Mouse (Mus musculus): Measurements from ENCODE around the gene Morn3.
A peak's percentile ranks its signal among the peaks of the same experiment; 100 is the strongest.

The Morn3 gene

DNA sequence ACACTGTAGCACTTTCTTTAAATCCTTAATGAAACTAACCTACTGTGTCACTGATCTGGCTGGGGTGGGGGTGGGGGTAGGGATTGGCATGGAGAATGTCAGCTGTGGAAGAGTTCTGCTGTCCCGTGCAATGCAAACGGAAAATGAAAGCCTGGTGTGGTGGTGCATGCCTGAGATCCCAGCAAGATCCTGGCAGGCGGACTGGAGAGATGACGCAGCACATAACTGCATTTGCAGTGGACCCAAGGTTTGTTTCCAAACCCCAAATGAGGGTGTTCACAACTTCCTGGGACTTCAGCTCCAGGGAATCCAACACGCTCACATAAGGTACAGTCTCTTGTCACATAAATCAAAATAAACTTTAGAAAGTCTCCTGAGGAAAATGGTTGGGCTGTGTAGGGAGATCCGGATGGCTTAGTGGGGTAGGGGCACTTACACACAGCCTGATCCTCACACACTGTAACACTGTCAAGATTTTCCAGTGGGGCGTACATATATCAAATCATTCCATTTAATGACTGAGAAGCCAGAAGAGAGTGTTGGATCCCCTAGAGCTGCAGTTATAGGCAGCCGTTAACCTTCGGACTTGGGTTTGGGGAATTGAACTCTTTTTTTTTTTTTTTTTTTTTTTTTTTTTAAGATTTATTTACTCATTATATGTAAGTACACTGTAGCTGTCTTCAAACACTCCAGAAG is 14.0 kb upstream of the Morn3 start:
- no peak for DNase-seq (ENCODE audit: low spot score in 2 of 2)

DNA sequence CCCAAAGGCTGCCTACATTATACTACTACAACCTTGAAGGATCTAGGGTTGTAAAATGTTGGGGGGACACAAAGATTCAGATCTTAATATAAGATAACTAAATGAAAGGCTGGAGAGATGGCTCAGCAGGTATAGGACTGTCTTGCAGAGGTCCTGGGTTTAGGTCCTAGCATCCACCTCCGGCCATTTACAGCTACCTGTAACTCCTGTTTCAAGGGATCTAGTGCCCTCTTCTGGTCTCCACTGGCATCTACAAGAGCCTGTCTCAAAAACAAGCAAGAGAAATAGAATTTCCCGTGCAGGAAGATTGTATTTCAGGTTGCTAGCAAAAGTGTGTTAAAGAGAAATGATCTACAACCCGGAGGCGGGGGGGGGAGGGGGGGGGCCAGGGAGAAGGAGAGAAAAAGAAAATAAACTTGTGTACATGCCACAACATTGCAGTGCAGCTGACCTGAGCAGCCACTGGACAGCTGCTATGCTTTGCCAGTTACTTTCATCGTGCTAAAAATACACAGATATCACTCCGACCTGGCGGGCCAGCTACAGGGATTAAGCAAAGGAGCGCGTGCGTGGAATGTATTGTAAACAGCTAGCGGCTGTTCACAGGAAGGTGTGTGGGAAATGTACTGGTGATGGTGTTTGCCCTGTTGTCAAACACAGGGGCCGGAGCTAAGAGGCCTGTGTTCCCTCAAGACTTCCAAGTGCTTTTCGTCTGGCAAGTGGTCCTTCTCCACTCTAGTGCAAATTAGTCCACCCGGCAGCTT is 13.1 kb upstream of the Morn3 start:
- DNase-seq (ENCODE audit: low spot score in 2 of 2): no peak

DNA sequence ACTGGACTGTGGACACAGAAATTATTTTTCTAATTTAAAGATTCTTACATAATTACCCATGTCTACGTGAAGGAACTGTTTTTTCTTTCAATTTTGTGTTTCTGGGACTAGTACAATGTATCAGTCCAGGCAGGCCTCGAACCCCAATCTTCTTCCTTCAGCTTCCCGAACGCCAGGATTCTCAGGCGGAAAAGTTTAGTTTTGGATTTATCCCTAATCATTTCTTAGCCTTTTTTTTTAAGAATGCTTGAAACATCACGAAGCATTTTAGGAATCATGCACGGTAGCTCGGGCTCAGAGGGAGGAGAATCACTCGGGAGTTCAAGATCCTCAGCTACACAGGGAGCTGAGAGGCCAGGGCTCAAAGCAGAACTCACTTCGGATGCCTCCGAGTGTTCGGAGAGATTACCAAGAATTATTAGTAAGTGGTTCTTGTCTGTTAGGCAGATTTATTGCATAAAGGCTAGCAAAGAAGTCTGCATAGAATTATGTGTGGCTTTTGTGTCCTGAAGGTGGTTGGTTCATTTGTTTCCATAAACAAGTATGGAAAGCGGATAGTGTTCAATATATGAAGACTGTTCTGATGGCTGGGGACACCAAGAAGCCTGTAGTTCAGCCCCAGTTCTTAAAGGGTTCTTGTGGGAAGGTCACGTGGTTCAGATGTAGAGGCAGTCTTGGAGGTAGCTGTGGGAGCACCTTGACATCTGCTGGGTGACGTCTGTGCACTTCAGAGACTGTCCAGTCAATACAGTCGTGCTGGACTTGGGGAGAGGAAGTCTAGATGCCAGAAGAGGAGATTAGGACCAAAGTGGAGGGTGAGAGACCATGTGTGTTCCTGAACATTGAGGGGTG is 11.7 kb upstream of the Morn3 start:
- no peak for DNase-seq (ENCODE audit: low spot score in 2 of 2)

DNA sequence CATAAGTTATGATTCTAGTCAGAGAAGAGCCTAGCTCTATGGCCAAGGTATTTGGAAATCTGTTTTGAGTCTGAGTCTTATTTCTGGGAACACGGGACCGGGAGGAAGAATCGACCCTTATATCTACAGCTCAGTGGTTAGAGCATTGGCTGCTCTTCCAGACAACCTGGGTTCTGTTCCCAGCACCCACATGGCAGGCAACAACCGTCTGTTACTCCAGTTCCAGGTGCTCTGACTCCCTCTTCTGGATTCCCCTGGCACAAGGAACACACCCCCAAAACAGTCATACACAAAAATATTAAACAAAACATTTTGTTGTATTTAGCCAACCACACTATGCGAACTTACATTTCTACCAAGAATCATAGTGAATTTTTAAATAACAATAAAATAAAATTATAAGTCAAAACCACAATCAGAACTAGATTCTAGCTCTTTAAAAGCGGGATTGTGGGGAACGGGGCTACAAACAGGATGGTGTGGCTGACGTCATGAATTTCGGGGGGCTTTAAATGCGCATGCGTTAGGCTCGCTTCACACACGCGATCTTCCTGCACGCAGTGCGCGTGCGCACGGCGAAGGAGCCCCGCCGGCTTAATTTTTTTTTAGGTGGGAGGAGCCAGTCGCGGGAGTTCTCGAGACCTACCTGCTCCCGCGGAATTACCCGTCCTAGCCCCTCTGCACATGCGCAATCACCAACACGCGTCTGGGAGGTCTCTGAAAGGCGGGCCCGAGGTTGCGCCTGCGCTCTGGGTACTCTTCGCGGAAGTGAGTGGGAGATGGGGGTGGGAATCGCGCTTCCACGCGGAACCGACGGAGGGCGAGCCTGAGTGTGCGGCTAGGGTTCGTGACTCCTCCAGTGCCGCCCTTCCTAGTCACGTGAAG is 10.8 kb upstream of the Morn3 start:
- peak; percentile 98 to 99 for DNase-seq (ENCODE audit: low spot score in 2 of 2)

DNA sequence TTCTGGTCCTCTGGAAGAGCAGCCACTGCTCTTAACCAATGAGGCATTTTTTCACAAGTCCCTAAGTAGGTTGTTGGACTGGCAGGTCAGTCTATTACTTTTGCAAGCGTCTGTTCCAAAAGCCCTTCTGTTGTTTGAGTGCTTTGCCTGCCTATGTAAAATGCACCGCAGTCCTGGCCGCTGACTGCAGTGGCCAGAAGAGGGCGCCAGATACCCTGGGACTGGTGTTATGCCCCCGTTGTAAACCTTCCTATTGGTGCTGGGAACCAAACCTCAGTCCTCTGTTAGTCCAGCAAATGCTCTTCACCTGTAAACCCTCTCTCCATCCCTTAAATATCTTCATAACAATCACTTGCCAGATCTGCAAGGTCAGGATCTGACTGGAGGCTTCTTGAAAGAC is 4.9 kb upstream of the Morn3 start:
- no peak for DNase-seq (ENCODE audit: low spot score in 2 of 2)

DNA sequence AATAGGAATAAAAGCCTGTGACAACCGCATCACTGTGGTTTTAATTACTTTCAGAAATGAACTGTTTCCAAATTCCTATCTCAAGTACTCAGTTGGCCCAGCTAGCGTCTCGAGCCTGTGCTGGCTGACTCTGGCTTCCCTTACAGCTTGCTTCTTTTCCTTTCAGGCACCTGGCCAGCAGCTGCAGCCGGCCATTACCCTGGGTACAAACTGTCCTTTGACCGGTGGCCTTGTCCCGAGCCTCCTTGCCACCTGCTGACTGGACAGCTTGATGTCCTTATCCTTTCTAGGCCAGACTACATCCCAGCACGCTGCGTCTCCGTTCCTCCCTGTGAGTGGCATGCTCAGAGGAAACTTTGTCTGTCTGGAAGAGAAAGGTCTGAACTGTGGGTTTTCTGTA is 4.1 kb upstream of the Morn3 start:
- DNase-seq (ENCODE audit: low spot score in 2 of 2): no peak

DNA sequence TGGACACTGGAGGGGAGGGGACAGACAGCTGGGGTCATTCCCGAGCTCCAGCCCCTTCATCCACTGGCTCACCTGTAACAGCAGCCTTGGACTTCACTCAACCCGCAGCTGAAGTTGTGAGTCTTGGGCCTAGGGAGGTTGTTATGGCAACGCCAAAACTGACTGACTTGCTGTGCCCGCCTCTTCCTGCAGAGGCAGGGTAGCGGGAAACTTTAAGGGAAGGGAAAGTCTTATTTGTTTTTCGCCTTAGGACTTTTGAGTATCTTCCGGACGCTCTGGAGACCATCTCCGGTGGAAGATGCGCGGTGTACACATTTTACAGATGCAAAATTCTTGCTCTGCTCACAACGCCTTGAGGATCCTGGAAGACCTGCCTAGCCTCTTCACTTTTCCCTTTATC is 2.5 kb upstream of the Morn3 start:
- no peak for DNase-seq (ENCODE audit: low spot score in 2 of 2)

DNA sequence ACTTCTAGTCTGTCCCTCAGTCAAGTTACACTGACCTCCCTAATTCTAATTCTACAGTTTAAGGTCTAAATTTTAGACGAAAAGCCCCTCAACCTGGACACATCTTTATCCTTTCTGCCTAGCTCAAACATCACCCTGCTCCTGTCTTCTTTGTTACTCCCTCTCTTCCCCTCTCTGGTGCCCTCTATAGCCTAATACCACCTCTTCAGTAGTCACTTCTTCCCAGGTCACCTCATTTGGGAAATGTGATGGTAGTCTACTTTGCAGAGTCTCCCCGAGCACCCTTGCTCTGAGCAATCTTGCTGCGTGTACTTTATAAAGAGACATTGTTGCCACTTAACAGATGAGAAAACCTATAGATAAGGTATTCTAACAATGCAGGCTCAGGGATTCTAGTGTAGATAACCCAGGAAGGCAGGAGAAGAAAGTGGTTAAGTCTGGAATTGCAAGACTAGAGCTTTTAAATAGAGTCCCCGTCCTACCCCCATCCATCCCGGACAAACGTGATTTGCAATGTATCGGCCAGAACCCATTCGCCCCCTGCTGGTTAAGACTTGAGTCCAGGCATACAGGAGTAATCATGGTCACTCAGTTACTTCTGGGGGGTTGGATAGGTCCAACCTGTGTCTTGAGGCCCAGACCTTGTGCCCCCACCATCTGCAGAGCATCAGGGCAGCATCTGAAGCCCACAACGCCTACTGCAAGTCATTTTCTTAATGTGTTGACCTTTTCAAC is 1.1 kb downstream of the Morn3 start:
- peak in 1 of 2 experiments; percentile 56 for DNase-seq (ENCODE audit: low spot score in 2 of 2)

DNA sequence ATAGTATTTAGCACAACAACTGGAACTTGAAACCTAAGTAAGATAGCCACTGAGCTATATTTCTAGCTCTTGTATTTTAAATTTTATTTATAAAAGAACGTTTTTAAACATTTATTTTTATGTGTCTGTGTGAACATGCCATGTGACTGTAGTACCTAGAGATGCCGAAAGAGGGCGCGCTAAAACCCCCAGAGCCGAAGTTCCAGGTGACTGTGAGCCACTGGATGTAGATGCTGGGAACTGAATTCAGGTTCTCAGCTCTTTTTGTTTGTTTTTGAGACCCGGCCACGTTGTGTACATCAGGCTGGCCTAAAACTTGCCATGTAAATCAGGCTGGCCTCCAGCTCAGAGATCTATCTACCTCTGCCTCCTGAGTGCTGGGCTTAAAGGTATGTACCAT is 3.0 kb downstream of the Morn3 start:
- DNase-seq (ENCODE audit: low spot score in 2 of 2): no peak

DNA sequence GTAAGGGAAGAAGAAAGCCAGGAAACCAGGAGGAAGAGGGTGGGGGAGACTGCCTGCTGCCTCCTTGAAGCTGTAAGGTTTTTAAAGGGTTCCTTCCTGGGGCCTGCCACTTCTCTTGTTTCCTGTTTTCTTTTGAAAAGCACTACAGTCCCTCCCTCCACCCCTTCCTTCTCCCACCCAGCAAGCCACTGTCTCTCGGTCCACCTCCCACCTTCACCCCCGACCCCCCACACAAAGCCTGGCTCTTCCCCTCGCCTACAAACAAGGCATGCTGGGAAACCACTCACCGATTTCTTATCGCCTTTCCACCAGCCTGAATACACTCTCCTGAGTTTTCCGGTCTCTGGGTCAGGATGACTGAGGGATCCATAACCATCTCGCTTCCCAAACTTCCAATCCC is 6.0 kb downstream of the Morn3 start:
- no peak for DNase-seq (ENCODE audit: low spot score in 2 of 2)

DNA sequence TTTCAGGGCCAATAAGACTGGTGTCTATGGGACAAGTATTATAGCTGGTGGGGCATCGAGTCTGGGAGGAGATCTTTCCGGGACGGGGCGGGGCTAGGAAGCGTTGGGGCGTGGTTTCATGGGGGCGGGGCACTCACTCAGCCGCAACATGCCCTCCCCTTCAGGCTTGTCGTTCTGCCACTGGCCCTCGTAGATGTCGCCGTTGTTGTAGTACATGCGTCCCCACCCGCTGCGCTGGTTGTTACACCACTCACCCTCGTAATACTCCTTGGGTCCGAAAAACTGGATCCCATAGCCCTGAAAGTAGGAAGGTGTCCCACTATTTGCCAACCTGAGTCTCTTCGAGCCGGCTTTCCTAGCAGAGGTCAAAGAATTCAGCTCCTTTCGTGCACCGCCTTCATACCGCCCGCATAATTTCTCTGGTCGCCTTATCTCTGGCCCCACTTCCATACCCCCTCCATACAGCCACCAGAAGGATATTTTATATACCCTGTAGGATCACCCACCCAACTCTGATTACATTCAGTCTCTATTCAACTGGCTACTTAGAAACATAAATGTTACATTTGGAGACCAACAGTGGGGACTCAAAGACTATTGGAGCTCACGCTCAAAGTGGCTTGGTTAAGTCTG is 7.6 kb downstream of the Morn3 start:
- DNase-seq (ENCODE audit: low spot score in 2 of 2): peak; percentile 66 to 85

DNA sequence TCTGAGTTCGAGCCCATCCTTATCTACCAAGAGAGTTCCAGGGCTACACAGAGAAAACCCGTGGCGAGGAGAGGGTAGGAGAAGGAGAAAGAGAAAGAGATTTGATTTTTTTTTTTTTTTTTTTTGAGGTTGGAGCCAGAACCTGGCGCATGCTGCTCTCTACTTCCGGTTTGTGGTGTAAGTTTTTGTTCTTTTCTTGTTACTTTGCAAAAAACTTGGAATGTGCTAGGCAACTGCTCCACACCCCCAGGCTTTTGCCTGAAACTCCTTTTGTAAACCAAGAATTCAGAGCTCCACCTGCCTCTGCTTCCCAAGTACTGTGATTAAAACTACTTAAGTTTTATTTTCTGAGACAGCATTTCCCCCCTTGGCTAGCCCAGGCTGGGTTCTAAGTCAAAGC is 8.7 kb downstream of the Morn3 start:
- DNase-seq (ENCODE audit: low spot score in 2 of 2): no peak

DNA sequence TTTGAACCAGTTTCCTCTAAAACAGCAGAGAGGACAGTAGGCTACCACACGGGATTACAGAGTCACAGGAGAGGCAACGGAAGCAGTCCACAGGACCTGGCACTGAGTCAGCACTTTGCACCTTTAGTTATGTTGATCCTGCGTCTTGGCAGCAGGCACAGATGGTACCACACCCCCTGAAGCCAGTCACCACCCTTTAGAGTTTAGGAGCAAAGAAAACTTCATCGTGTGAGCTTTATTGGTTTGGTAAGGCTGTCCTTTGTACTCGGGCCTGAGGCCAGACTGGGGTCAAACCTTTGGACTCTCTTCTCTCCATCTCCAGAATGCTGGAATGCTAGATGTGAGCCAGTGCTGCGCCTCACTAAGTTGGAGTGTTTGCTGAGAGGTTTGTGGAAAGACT is 11.3 kb downstream of the Morn3 start:
- DNase-seq (ENCODE audit: low spot score in 2 of 2): no peak

DNA sequence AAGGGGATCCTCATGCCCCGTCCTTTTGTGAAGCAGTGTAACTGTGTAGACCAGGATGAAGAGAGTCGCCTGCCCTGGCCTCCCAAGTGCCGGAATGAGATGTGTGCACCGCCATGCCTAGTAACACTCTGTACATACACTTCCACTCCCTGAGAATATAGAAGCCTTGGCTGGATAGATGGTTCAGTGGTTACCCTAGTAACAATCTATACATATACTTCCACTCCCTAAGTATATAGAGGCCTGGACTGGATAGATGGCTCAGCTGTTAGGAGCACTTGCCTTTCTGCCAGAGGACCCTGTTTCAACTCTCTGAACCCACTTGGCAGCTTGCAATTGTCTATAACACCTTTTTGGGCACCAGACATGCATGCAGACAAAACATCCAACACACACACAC is 11.7 kb downstream of the Morn3 start:
- no peak for DNase-seq (ENCODE audit: low spot score in 2 of 2)

DNA sequence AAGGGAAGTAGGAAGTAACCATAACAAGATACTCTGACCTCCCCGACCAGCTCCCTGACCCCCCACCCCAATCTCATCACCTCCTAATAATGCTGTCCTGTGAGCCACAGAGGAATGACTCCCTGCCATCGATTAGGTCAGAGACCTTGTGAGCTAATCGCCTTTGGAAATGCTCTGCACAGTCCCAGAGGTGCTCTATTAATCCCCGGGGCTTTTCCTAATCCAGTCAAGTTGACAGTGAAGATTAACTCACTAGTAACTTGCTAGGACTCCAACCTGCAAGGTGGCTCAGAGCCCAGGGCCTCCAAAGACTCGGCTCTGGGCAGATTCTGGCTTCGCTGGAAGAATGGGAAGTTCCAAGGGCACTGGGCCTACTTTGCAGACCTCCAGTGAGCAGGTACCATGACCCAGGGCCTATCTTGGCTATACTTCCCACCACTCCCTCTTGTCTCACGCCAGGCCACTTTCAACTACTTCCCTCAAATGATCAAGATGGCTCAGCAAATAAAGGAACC is 13.1 kb downstream of the Morn3 start:
- DNase-seq (ENCODE audit: low spot score in 2 of 2): no peak

DNA sequence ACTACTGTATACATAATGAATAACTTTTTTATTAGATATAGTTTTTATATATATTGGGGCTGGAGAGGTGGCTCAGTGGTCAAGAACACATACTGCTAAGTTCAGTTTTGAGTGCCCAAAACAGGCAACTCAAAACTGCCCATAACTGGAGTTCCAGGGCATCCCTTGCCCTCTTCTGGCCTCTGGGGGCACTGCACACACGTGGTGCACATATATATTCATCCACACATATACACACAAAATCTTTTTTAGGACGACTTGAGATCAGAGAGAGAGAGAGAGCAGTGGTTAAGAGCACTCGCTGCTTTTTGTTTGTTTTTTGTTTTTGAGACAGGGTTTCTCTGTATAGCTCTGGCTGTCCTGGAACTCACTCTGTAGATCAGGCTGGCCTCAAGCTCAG is 15.5 kb downstream of the Morn3 start:
- no peak for DNase-seq (ENCODE audit: low spot score in 2 of 2)

DNA sequence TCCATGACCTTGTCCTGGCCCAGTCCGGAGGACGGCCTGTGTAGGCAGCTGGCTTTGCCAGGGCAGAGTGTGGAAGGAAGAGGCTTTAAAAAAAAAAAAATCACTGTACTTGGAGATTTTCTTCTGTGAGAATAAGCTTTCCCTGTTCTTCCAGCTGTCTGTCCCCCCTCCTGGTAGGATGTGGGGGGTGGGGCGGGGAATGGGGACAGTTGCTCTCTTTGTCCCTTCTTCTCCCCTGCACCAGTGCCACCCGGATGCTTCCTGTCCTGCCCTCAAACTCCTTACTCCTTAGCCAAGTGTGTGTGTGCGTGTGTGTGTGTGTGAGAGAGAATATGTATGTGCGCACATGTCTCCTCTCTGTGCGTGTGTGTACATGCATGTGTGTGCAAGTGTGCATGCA is 17.1 kb downstream of the Morn3 start:
- DNase-seq (ENCODE audit: low spot score in 2 of 2): no peak

DNA sequence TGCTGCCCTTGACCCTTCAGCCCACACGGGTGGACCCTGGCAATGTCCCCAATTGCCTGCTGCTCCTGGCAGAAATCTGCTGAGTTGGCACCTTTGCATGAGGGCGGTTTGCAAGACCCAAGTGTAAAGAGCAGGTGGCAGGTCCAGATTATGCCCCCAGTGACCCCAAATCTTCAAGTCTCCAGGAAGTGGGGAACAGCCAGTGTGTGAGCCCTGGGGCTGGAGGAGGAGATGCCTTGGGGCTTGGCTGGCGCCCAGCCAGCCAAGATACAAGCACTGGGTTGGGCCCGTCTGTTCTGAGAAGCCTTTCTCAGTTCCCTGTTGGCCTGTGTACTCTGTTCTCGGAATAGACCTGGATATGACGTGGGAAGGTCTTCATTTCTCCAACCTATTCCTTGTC is 19.4 kb downstream of the Morn3 start:
- no peak for DNase-seq (ENCODE audit: low spot score in 2 of 2)

DNA sequence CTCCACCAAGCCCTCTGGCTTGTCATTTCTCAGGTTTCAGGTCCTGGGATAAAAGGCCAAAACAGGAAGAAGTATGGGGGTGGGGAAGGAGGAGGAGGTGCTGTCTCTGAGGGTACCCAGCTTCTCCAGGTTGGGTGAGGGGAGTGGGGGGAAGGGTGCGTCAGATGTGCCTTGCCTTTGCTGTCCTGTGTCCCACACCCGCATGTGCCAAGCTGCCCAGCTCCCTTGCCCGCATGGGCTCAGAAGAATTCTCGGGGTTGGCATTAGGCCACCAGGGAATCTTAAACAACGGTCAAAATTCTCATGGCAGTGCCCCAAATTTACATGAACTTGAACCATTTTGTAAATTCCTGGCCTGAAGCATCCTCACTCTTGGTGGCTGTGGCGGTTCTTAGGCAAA is 20.4 kb downstream of the Morn3 start:
- DNase-seq (ENCODE audit: low spot score in 2 of 2): no peak

DNA sequence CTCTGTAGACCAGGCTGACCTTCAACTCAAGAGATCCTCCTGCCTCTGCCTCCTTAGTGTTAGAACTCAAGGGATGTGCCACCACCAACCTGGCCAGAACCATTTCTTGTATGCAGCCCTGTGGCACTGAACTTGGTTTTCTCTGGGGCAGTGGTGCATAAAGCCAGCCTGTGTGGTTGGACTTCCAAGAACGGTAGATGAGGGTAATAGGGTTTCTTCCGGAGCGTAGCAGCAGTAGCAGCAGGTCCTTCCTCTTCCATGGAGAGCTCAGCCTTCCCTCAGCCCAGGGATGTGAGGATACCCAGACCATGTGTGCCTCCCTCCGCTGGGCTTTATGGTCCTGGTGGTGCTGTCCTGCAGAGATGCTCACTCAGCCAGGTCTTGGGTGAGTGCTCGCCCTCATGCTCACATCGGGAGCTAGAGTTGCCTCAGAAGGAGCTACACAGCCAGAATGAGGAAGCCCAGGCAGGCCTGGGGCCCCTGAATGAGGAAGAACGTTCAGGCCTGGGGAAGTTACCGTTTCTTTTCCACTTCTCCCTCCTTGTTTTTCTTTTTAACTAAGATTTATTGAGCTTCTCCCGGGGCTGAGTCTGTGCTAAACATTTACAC is 21.7 kb downstream of the Morn3 start:
- no peak for DNase-seq (ENCODE audit: low spot score in 2 of 2)

All from urinary bladder, postnatal 4 days (tissue).